Mouse (Mus musculus): ENCODE data around the gene Il22ra2. TPM values are rescaled to one million over a fixed set of nuclear protein-coding genes. Genes with fewer than 3 reads are reported as not detected.

Gene Il22ra2
- polyA plus RNA-seq, 1 experiment from 2014 or later = 0.12 TPM

DNA sequence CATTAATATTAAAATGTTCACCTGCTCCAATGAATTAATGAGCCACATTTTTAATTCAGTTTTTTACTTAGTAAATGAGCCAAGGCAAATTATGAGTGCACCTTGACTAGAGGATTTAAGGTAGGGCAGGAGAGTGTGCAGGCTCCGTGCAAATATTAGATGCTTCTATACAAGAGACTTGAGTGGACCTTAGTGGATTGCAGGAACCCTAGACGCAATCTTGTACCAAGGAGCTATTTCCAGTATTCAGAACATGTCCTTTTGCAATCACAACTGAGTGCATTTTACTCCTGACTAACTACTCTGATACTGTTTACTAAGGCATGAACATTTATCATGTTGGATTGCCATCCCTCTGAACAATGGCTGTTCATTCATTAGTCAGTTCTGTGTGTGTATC, 10.2 kb upstream of the Il22ra2 start:
- H3K4me1 ChIP-seq (ENCODE audit: insufficient read depth, low read depth, low read length) = peaks cover 19% of the 10 kb centered on the region
- TF ChIP-seq CTCF (IDR thresholded peaks at IDR 0.05) = no peak
- peak; percentile 94 for TF ChIP-seq EP300 (IDR thresholded peaks at IDR 0.05)
- no peaks in the 10 kb centered on the region for H3K9me3 ChIP-seq (ENCODE audit: low read length)
- H3K27ac ChIP-seq (ENCODE audit: low read length) = no peak overlapping the region
- H3K36me3 ChIP-seq (ENCODE audit: insufficient read depth, low read length) = peaks cover 19% of the 10 kb centered on the region
- DNase-seq (ENCODE audit: low spot score) = peak; percentile 82
- ATAC-seq = peak; percentile 76
- 30% methylated on average over 2 of the region's 2 CpGs for WGBS
- H3K27me3 ChIP-seq (replicated peaks; ENCODE audit: insufficient read depth, low read length) = no peaks in the 10 kb centered on the region
- H3K4me2 ChIP-seq (replicated peaks; ENCODE audit: low read depth, low read length) = no peak overlapping the region
- H3K9ac ChIP-seq (replicated peaks; ENCODE audit: low read depth) = no peak overlapping the region
- H3K4me3 ChIP-seq (ENCODE audit: low read depth, low read length) = no peak overlapping the region

DNA sequence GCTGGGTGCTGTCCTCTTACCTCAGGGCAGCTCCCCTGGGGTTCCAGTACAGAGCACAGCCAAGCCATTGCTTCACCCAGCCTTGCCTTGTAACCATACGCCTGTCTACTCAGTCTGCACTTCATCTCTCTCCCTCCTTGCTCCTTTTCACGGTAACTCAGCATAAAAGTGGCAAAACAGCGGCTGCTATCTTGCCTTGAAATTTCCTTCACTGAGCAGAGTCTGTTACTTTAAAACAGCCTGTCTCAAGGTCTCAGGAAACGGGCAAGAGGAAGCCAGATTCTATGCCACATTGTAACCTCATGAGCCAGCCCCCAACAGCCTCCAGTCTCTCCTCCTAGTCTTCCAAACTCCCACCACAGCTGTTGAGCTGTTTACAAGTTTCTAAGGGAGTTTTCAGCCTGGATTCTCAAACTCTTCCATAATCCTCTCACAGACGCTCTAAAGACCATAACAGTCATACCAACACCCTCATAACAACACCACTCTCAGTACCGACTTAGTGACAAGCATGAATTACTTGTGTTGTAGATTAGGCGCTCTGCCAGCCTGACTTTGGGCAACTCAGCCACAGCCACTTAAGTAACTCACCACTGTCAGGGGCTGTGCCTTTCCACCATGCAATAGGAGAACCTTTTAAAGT, 8.6 kb upstream of the Il22ra2 start:
- WGBS = 9% methylated on average over 7 of the region's 7 CpGs

DNA sequence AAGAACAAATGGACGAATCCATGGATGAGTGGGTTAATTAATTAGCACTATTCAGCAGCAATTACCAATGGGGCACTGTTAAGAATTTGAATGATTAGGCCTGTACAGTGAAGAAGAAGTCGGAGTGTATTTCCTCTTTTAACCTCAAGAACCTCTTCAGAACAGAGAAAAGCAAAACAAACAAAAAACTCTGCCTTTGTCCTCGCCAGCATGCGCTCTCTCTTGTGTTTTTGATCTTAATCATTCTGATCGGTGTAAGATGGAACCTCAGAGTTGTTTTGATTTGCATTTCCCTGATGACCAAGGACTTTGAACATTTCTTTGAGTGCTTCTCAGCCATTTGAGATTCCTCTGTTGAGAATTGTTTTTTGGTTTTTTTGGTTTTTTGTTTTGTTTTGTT, 2.1 kb upstream of the Il22ra2 start:
- 49% methylated on average over 5 of the region's 5 CpGs for WGBS
- Histone ChIP-seq H3K4me3 (ENCODE audit: low read depth, low read length) (no peak overlapping the region), H3K36me3 (ENCODE audit: insufficient read depth, low read length) (no peaks in the 10 kb centered on the region), H3K4me2 (replicated peaks; ENCODE audit: low read depth, low read length) (no peak overlapping the region), H3K27ac (ENCODE audit: low read length) (no peak overlapping the region), H3K27me3 (replicated peaks; ENCODE audit: insufficient read depth, low read length) (no peaks in the 10 kb centered on the region), H3K9me3 (ENCODE audit: low read length) (no peaks in the 10 kb centered on the region), H3K4me1 (ENCODE audit: insufficient read depth, low read depth, low read length) (no peaks in the 10 kb centered on the region; the same call in 1 of the 2 replicates), H3K9ac (replicated peaks; ENCODE audit: low read depth) (no peak overlapping the region)
- ATAC-seq (no peak), DNase-seq (ENCODE audit: low spot score) (no peak)
- TF ChIP-seq EP300 (IDR thresholded peaks at IDR 0.05) (no peak), CTCF (IDR thresholded peaks at IDR 0.05) (no peak)

More for the DNA sequence above, 8.6 kb upstream of the Il22ra2 start:
- Histone ChIP-seq H3K9ac (replicated peaks; ENCODE audit: low read depth) (no peak overlapping the region), H3K36me3 (ENCODE audit: insufficient read depth, low read length) (peaks cover 2% of the 10 kb centered on the region; the same call in 1 of the 2 replicates), H3K27me3 (replicated peaks; ENCODE audit: insufficient read depth, low read length) (no peaks in the 10 kb centered on the region), H3K4me3 (ENCODE audit: low read depth, low read length) (no peak overlapping the region), H3K27ac (ENCODE audit: low read length) (peak overlapping the region; percentile 85), H3K4me1 (ENCODE audit: insufficient read depth, low read depth, low read length) (peaks cover 19% of the 10 kb centered on the region), H3K9me3 (ENCODE audit: low read length) (no peaks in the 10 kb centered on the region), H3K4me2 (replicated peaks; ENCODE audit: low read depth, low read length) (0 out of 2 replicates have a peak overlapping the region, but pooled peaks have one; percentile 11)
- DNase-seq (ENCODE audit: low spot score) = peak; percentile 89
- TF ChIP-seq CTCF (IDR thresholded peaks at IDR 0.05) (no peak), EP300 (IDR thresholded peaks at IDR 0.05) (peak; percentile 71; the same call in 1 of the 2 replicates)
- peak; percentile 74 for ATAC-seq

DNA sequence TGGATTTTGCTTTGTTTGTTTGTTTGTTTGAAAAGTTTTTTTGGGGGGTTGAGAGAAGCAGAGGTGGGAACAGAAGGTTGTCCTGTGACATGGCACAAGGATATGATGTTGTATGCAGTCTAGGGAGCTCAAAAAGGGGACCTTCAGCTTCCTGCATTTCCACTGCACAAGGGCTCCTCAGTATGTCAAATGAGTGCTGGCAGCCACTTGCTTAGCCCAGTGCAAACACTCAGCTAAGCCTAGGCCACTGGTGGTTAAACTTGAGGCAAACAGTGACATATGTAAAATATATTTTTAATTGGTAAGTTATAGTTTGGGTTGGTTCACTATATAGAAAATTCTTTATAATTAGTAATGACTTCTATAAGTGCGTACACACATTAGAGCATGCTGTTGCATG, 2.8 kb downstream of the Il22ra2 start:
- Histone ChIP-seq H3K36me3 (ENCODE audit: insufficient read depth, low read length) (no peaks in the 10 kb centered on the region), H3K4me1 (ENCODE audit: insufficient read depth, low read depth, low read length) (peaks cover 4% of the 10 kb centered on the region; the same call in 1 of the 2 replicates), H3K27me3 (replicated peaks; ENCODE audit: insufficient read depth, low read length) (no peaks in the 10 kb centered on the region), H3K4me3 (ENCODE audit: low read depth, low read length) (no peak overlapping the region), H3K9me3 (ENCODE audit: low read length) (no peaks in the 10 kb centered on the region), H3K9ac (replicated peaks; ENCODE audit: low read depth) (no peak overlapping the region), H3K4me2 (replicated peaks; ENCODE audit: low read depth, low read length) (no peak overlapping the region), H3K27ac (ENCODE audit: low read length) (no peak overlapping the region)
- peak; percentile 71 for DNase-seq (ENCODE audit: low spot score)
- WGBS = 74% methylated on average over 1 of the region's 1 CpGs
- ATAC-seq = peak; percentile 56
- TF ChIP-seq CTCF (IDR thresholded peaks at IDR 0.05) (no peak), EP300 (IDR thresholded peaks at IDR 0.05) (peak; percentile 31; the same call in 1 of the 2 replicates)

DNA sequence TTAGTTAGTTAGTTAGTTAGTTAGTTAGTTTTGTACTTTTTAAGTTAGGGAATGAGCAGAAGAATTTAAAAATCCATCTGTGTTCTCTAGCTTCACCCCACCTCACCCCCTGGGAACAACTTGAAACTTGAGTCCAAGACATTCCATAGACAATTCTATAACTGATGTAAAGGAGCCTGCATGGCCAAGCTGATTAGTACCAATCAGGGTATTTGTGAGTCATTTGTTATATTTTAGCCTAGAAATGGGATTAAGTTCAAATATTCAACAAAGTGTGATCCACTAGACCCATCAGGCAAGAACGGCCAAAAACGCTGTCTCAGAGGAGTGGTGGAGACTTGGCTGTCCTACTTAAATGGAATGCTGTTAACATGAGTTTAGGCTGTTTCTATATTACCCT, 5.5 kb downstream of the Il22ra2 start:
- peak; percentile 56; the same call in 1 of the 2 replicates for ATAC-seq
- Histone ChIP-seq H3K9me3 (ENCODE audit: low read length) (no peaks in the 10 kb centered on the region), H3K27ac (ENCODE audit: low read length) (peak overlapping the region; percentile 0; the same call in 1 of the 2 replicates), H3K4me1 (ENCODE audit: insufficient read depth, low read depth, low read length) (peaks cover 4% of the 10 kb centered on the region; the same call in 1 of the 2 replicates), H3K27me3 (replicated peaks; ENCODE audit: insufficient read depth, low read length) (no peaks in the 10 kb centered on the region), H3K9ac (replicated peaks; ENCODE audit: low read depth) (no peak overlapping the region), H3K4me2 (replicated peaks; ENCODE audit: low read depth, low read length) (no peak overlapping the region), H3K4me3 (ENCODE audit: low read depth, low read length) (no peak overlapping the region), H3K36me3 (ENCODE audit: insufficient read depth, low read length) (no peaks in the 10 kb centered on the region)
- DNase-seq (ENCODE audit: low spot score) = peak; percentile 79
- no peak for TF ChIP-seq CTCF (IDR thresholded peaks at IDR 0.05)
- TF ChIP-seq EP300 (IDR thresholded peaks at IDR 0.05) = no peak
- WGBS = 41% methylated on average over 2 of the region's 2 CpGs

DNA sequence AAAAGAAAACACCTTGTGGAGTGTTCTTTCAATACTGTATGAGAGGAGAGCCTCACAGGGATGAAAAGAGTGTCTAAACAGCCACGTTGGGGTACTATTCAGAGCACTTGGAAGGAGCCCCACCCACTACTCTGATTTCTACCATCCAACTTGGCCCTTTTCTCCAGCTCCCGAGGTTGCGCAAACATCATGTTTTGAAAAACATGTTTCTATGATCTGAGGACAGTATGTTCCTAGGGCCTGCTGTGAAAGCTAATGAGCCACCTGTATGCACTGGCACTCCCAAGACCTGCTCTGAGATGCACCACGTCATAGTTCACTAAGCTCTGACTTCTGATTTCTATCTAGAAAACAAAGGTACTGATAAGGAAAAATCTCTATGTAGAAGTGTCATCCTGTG, 6.0 kb downstream of the Il22ra2 start:
- Histone ChIP-seq H3K4me2 (replicated peaks; ENCODE audit: low read depth, low read length) (no peak overlapping the region), H3K9ac (replicated peaks; ENCODE audit: low read depth) (no peak overlapping the region), H3K4me1 (ENCODE audit: insufficient read depth, low read depth, low read length) (peaks cover 4% of the 10 kb centered on the region; the same call in 1 of the 2 replicates), H3K27ac (ENCODE audit: low read length) (peak overlapping the region; percentile 0; the same call in 1 of the 2 replicates), H3K4me3 (ENCODE audit: low read depth, low read length) (no peak overlapping the region), H3K9me3 (ENCODE audit: low read length) (no peaks in the 10 kb centered on the region), H3K27me3 (replicated peaks; ENCODE audit: insufficient read depth, low read length) (no peaks in the 10 kb centered on the region), H3K36me3 (ENCODE audit: insufficient read depth, low read length) (no peaks in the 10 kb centered on the region)
- WGBS = 46% methylated on average over 4 of the region's 4 CpGs
- TF ChIP-seq CTCF (IDR thresholded peaks at IDR 0.05) (no peak), EP300 (IDR thresholded peaks at IDR 0.05) (peak; percentile 99)
- peak; percentile 92 for ATAC-seq
- DNase-seq (ENCODE audit: low spot score) = peak; percentile 93
